In genomic region chr7:116237157-116237981, GRCm38 (mm10) we compare ENCODE assay signal across 9 mouse cellular contexts.
DNase-seq lines count a peak whose midpoint lies in the region; ATAC-seq and TF ChIP-seq lines count a peak whose summit lies in the region.
"Had no signal": no experiment of that assay in that cellular context is flagged by ENCODE, and none has a peak within 500 bp of the region (broad histone marks: within the 10 kb centered on the region; RNA-seq: fewer than 3 reads in every experiment).

No protein-coding gene starts in this region.

- no peak for TF ChIP-seq EP300 in lung, postnatal 0 days (IDR thresholded peaks at IDR 0.05)

- H3K4me1 ChIP-seq in heart, embryonic 12.5 days (replicated peaks): peaks cover 78% of the 10 kb centered on the region
- peaks cover 51% of the 10 kb centered on the region for H3K4me1 ChIP-seq in kidney, embryonic 15.5 days
- H3K4me1 ChIP-seq in lung, postnatal 0 days (ENCODE audit: insufficient read depth, low read depth, low read length): peaks cover 6% of the 10 kb centered on the region; the same call in 1 of the 2 replicates
- peaks cover 27% of the 10 kb centered on the region for H3K4me1 ChIP-seq in stomach, embryonic 15.5 days

- peaks cover 21% of the 10 kb centered on the region; the same call in 1 of the 2 replicates for H3K27me3 ChIP-seq in heart, embryonic 12.5 days (replicated peaks)
- H3K27me3 ChIP-seq in kidney, embryonic 15.5 days: peaks cover 37% of the 10 kb centered on the region
- no peaks in the 10 kb centered on the region for H3K27me3 ChIP-seq in lung, postnatal 0 days (replicated peaks; ENCODE audit: insufficient read depth, low read length)
- no peaks in the 10 kb centered on the region for H3K27me3 ChIP-seq in stomach, embryonic 15.5 days (replicated peaks)

- peak; percentile 30 for DNase-seq in gastrocnemius, adult 2 months
- no peak for DNase-seq in gastrocnemius, postnatal 25 days
- DNase-seq in lung, postnatal 0 days (ENCODE audit: low spot score): peak; percentile 51
- no peak for DNase-seq in gastrocnemius, adult 8-10 months (ENCODE audit: low spot score in 2 of 2)

- no peaks in the 10 kb centered on the region for H3K9me3 ChIP-seq in heart, embryonic 12.5 days (replicated peaks)
- no peaks in the 10 kb centered on the region for H3K9me3 ChIP-seq in kidney, embryonic 15.5 days (replicated peaks)
- no peaks in the 10 kb centered on the region for H3K9me3 ChIP-seq in lung, postnatal 0 days (ENCODE audit: low read length)
- H3K9me3 ChIP-seq in stomach, embryonic 15.5 days: no peaks in the 10 kb centered on the region
- H3K9me3 ChIP-seq: G1E had no signal

- peak overlapping the region; percentile 86 for H3K4me2 ChIP-seq in heart, embryonic 12.5 days
- H3K4me2 ChIP-seq in kidney, embryonic 15.5 days: peak overlapping the region; percentile 90
- H3K4me2 ChIP-seq in lung, postnatal 0 days (replicated peaks; ENCODE audit: low read depth, low read length): peak overlapping the region; percentile 64
- peak overlapping the region; percentile 92 for H3K4me2 ChIP-seq in stomach, embryonic 15.5 days

- TF ChIP-seq CTCF in gastrocnemius, adult 2 months (IDR thresholded peaks at IDR 0.05): no peak
- peak; percentile 30; the same call in 1 of the 2 replicates for TF ChIP-seq CTCF in lung, postnatal 0 days (IDR thresholded peaks at IDR 0.05)

- no peaks in the 10 kb centered on the region for H3K36me3 ChIP-seq in heart, embryonic 12.5 days
- H3K36me3 ChIP-seq in kidney, embryonic 15.5 days: no peaks in the 10 kb centered on the region
- no peaks in the 10 kb centered on the region for H3K36me3 ChIP-seq in lung, postnatal 0 days (ENCODE audit: insufficient read depth, low read length)
- H3K36me3 ChIP-seq in stomach, embryonic 15.5 days: no peaks in the 10 kb centered on the region

- peak; percentile 24; the same call in 1 of the 2 replicates for ATAC-seq in common myeloid progenitor, adult 5-6 weeks (replicated peaks; ENCODE audit: low read depth, poor library complexity, severe bottlenecking)
- peak; percentile 85 for ATAC-seq in heart, embryonic 12.5 days (ENCODE audit: insufficient number of reproducible peaks, low FRiP score)
- peak; percentile 76 for ATAC-seq in kidney, embryonic 15.5 days (replicated peaks; ENCODE audit: low FRiP score)
- ATAC-seq in lung, postnatal 0 days: peak; percentile 71
- peak; percentile 63; the same call in 1 of the 2 replicates for ATAC-seq in stomach, embryonic 15.5 days (ENCODE audit: insufficient read depth, low FRiP score, low read depth)

- peak overlapping the region; percentile 35 for H3K27ac ChIP-seq in gastrocnemius, adult 2 months
- H3K27ac ChIP-seq in heart, embryonic 12.5 days (ENCODE audit: poor library complexity, severe bottlenecking): peak overlapping the region; percentile 93
- H3K27ac ChIP-seq in kidney, embryonic 15.5 days: peak overlapping the region; percentile 25; the same call in 1 of the 2 replicates
- no peak overlapping the region for H3K27ac ChIP-seq in lung, postnatal 0 days (ENCODE audit: low read length)
- H3K27ac ChIP-seq in stomach, embryonic 15.5 days: no peak overlapping the region

- peak overlapping the region; percentile 82 for H3K9ac ChIP-seq in heart, embryonic 12.5 days
- peak overlapping the region; percentile 16 for H3K9ac ChIP-seq in kidney, embryonic 15.5 days
- no peak overlapping the region for H3K9ac ChIP-seq in lung, postnatal 0 days (replicated peaks; ENCODE audit: low read depth)
- peak overlapping the region; percentile 7; the same call in 1 of the 2 replicates for H3K9ac ChIP-seq in stomach, embryonic 15.5 days

- H3K4me3 ChIP-seq in gastrocnemius, adult 2 months: peak overlapping the region; percentile 66
- peak overlapping the region; percentile 71 for H3K4me3 ChIP-seq in heart, embryonic 12.5 days
- H3K4me3 ChIP-seq in kidney, embryonic 15.5 days (replicated peaks): peak overlapping the region; percentile 48
- peak overlapping the region; percentile 28 for H3K4me3 ChIP-seq in lung, postnatal 0 days (ENCODE audit: low read depth, low read length)
- H3K4me3 ChIP-seq in stomach, embryonic 15.5 days (replicated peaks): peak overlapping the region; percentile 42

- intact Hi-C loops in gastrocnemius, adult 2 months (cut with DNase I): no loop called here

- WGBS in heart, embryonic 12.5 days: under 1% methylated on average over 68 of the region's 69 CpGs
- under 1% methylated on average over 69 of the region's 69 CpGs for WGBS in kidney, embryonic 15.5 days
- WGBS in lung, postnatal 0 days: 1% methylated on average over 69 of the region's 69 CpGs
- WGBS in stomach, embryonic 15.5 days: under 1% methylated on average over 69 of the region's 69 CpGs

Comparison
In these comparisons a context has a peak if more than half of its experiments do, and no peak if none do; other contexts are left out.
1. DNase-seq: peak in gastrocnemius, adult 2 months (single experiment) and lung, postnatal 0 days (single experiment); none in gastrocnemius, postnatal 25 days (single experiment) and gastrocnemius, adult 8-10 months (0 of 2).
2. H3K27ac ChIP-seq: peak in gastrocnemius, adult 2 months (single experiment), heart, embryonic 12.5 days (single experiment) and kidney, embryonic 15.5 days (single experiment); none in lung, postnatal 0 days (single experiment) and stomach, embryonic 15.5 days (single experiment).
3. ATAC-seq: peak in every context shown above with its lines; median percentile 85 in heart, embryonic 12.5 days; 76 in kidney, embryonic 15.5 days; 71 in lung, postnatal 0 days; 63 in stomach, embryonic 15.5 days; 24 in common myeloid progenitor, adult 5-6 weeks.
4. Peak in every context shown above with its lines, with median percentiles within 50 percentile points of each other: H3K4me3 ChIP-seq and H3K4me2 ChIP-seq.